10 mouse cellular contexts compared by ENCODE assay signal in the genomic region with DNA sequence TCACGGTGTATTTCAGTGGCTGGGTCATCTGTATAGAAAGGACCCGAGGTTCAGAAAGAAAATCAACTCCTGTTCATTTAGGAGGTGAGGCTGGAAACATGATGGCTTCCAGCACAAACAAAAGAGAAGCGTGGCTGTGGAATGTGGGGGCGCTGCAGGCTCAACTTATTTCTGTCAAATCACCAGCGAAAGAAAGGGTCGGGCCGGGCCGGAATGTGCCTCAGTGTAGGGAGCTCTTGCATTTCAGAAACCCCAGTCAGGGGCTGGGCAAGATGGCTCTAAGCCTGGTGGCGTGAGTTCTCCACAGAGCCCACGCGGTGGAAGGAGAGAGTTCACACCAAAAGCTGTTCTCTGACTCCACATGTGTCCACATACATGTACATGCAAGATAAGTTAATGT. TPM values are rescaled to one million over a fixed set of nuclear protein-coding genes. Genes with fewer than 3 reads are reported as not detected.
DNase-seq lines count a peak whose midpoint lies in the region; ATAC-seq and TF ChIP-seq lines count a peak whose summit lies in the region.
"Had no signal": no experiment of that assay in that cellular context is flagged by ENCODE, and none has a peak within 500 bp of the region (broad histone marks: within the 10 kb centered on the region; RNA-seq: fewer than 3 reads in every experiment).

No protein-coding gene starts in this region.

- H3K27me3 ChIP-seq in hindbrain, embryonic 10.5 days (ENCODE audit: insufficient read depth, poor library complexity, severe bottlenecking) = no peaks in the 10 kb centered on the region
- no peaks in the 10 kb centered on the region for H3K27me3 ChIP-seq in hindbrain, embryonic 12.5 days
- H3K27me3 ChIP-seq in limb, embryonic 14.5 days (ENCODE audit: control insufficient read depth, insufficient read depth, low read length) = no peaks in the 10 kb centered on the region

- peaks cover 17% of the 10 kb centered on the region; the same call in 1 of the 2 replicates for H3K4me1 ChIP-seq in hindbrain, embryonic 10.5 days (replicated peaks)
- peaks cover 13% of the 10 kb centered on the region for H3K4me1 ChIP-seq in hindbrain, embryonic 12.5 days
- H3K4me1 ChIP-seq in limb, embryonic 14.5 days (ENCODE audit: control insufficient read depth, insufficient read depth, low read length) = no peaks in the 10 kb centered on the region

- H3K4me2 ChIP-seq in hindbrain, embryonic 12.5 days (replicated peaks) = no peak overlapping the region
- no peak overlapping the region for H3K4me2 ChIP-seq in limb, embryonic 14.5 days (replicated peaks; ENCODE audit: low read depth, low read length, severe bottlenecking)

- peaks cover 5% of the 10 kb centered on the region; the same call in 1 of the 2 replicates for H3K36me3 ChIP-seq in hindbrain, embryonic 10.5 days
- no peaks in the 10 kb centered on the region for H3K36me3 ChIP-seq in hindbrain, embryonic 12.5 days
- H3K36me3 ChIP-seq in limb, embryonic 14.5 days (ENCODE audit: control insufficient read depth, insufficient read depth, low read length) = no peaks in the 10 kb centered on the region

- no peak overlapping the region for H3K9ac ChIP-seq in hindbrain, embryonic 12.5 days
- no peak overlapping the region for H3K9ac ChIP-seq in limb, embryonic 14.5 days (ENCODE audit: low read depth, low read length, severe bottlenecking)

- peak; percentile 29 for DNase-seq in hindbrain, embryonic 10.5 days (ENCODE audit: low spot score)
- DNase-seq in retina, embryonic 14.5 days (ENCODE audit: low spot score) = peak; percentile 17
- DNase-seq in retina, postnatal 1 day = no peak
- DNase-seq in limb, embryonic 14.5 days (ENCODE audit: low spot score) = no peak
- no peak for DNase-seq in c-Kit-positive CD71-positive TER-119-positive erythroid progenitor cells, embryonic 14.5 days (ENCODE audit: low spot score)
- no peak for DNase-seq in urinary bladder, postnatal 10 days (ENCODE audit: low spot score)
- DNase-seq in layer of hippocampus, postnatal 14 days (ENCODE audit: low spot score in 2 of 2) = no peak
- DNase-seq: cerebellum, adult 11 months had no signal

- peak overlapping the region; percentile 59 for H3K27ac ChIP-seq in hindbrain, embryonic 10.5 days
- H3K27ac ChIP-seq in hindbrain, embryonic 12.5 days = no peak overlapping the region
- no peak overlapping the region for H3K27ac ChIP-seq in limb, embryonic 14.5 days (replicated peaks; ENCODE audit: low read depth, low read length)

- H3K4me3 ChIP-seq in hindbrain, embryonic 10.5 days = no peak overlapping the region
- no peak overlapping the region for H3K4me3 ChIP-seq in hindbrain, embryonic 12.5 days
- no peak overlapping the region for H3K4me3 ChIP-seq in limb, embryonic 14.5 days (replicated peaks; ENCODE audit: low read length)
- H3K4me3 ChIP-seq: erythroblast, embryonic 14.5 days had no signal

- WGBS in hindbrain, embryonic 10.5 days = 53% methylated on average over 11 of the region's 11 CpGs
- WGBS in hindbrain, embryonic 12.5 days = 40% methylated on average over 11 of the region's 11 CpGs
- WGBS in limb, embryonic 14.5 days = 38% methylated on average over 11 of the region's 11 CpGs

- ATAC-seq in hindbrain, embryonic 12.5 days (ENCODE audit: low FRiP score) = no peak
- ATAC-seq in limb, embryonic 14.5 days (ENCODE audit: low FRiP score, low read depth) = peak; percentile 60; the same call in 1 of the 2 replicates

- H3K9me3 ChIP-seq in hindbrain, embryonic 10.5 days = no peaks in the 10 kb centered on the region
- H3K9me3 ChIP-seq in hindbrain, embryonic 12.5 days (replicated peaks) = no peaks in the 10 kb centered on the region
- no peaks in the 10 kb centered on the region for H3K9me3 ChIP-seq in limb, embryonic 14.5 days (ENCODE audit: control insufficient read depth, low read length)

- TF ChIP-seq POLR2A in limb, embryonic 14.5 days (IDR thresholded peaks at IDR 0.05; ENCODE audit: borderline replicate concordance, extremely low read depth, insufficient read depth, insufficient read length) = no peak

RNA-seq across cellular contexts. Expression of a gene that starts 13.3 kb away (rescaled TPM):
- polyA plus RNA-seq in hindbrain, embryonic 10.5 days (2016; fragmentation: Nextera tagmentation; extraction: Ambion mirVana) = 29.5 and 33.4 TPM in 2 replicates
- polyA plus RNA-seq in hindbrain, embryonic 12.5 days (2016; fragmentation: Nextera tagmentation; extraction: Ambion mirVana) = 36.1 and 44.3 TPM in 2 replicates
- 65.9 and 81.2 TPM in 2 replicates for polyA plus RNA-seq in limb, embryonic 14.5 days (2012; rRNA removed)
- 76.0 and 87.3 TPM in 2 replicates for polyA plus RNA-seq in limb, embryonic 14.5 days (2014; fragmentation: Nextera tagmentation; extraction: Ambion mirVana)
- 10 to 100 TPM; 18.6 to 18.7 TPM for total RNA-seq in layer of hippocampus, postnatal 14 days (2021)

Comparison
In these comparisons a context has a peak if more than half of its experiments do, and no peak if none do; other contexts are left out.
1. DNase-seq: peak in hindbrain, embryonic 10.5 days (single experiment) and retina, embryonic 14.5 days (single experiment); none in retina, postnatal 1 day (single experiment), limb, embryonic 14.5 days (single experiment), c-Kit-positive CD71-positive TER-119-positive erythroid progenitor cells, embryonic 14.5 days (single experiment), urinary bladder, postnatal 10 days (single experiment) and layer of hippocampus, postnatal 14 days (0 of 2).